Mouse (Mus musculus) erythroid progenitor cell, adult 5-6 weeks (primary cell): ENCODE results near the gene Sik1. TPM values are rescaled to one million over a fixed set of nuclear protein-coding genes. Genes with fewer than 3 reads are reported as not detected.

Experiments
- ATAC-seq: replicated peaks from 2 replicates; pipeline ENCODE4 v1.8.0; 2016; ENCODE audit warnings: moderate number of reproducible peaks, mild to moderate bottlenecking, moderate TSS enrichment, inconsistent platforms; ENCODE audit not compliant: poor library complexity, low FRiP score, severe bottlenecking
- total RNA-seq, 2 experiments: library from RNA; stranded (forward) in 1 of 2; stranded (reverse) in 1 of 2; fragments of 150-400 nt in 1 of 2; fragments of 186-747, 209-891 nt in 1 of 2; gene quantifications; 2 replicates each; pipeline versions ENCODE4 v1.2.3 to v1.2.4; 2015 to 2017; ENCODE audit warnings: low replicate concordance in 2 of 2

Gene Sik1
- total RNA-seq, 2 experiments from 2014 or later: 5.9 to 9.2 TPM

GRCm38 (mm10) chr17:31814848-31815247, 40.8 kb downstream of the Sik1 start:
- no peak for ATAC-seq

- no peak for ATAC-seq
Measured at GRCm38 (mm10) chr17:31813938-31814622, 41.5 kb downstream of the Sik1 start.

DNA sequence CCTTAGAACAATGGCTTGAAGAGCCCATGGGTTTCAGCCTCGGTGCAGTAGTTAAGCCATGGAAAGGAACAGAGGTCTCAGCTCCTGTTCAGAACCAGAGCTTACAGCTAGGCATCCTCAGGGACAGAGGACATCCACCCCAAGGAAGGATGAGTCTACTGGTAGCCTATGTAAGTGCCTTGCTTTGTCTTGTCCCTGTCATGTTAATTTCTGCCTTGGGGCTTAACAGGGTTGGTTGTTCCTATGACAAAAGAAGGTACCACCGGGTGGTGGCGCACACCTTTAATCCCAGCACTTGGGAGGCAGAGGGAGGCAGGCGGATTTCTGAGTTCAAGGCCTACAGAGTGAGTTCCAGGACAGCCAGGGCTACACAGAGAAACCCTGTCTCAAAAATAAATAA, 44.3 kb downstream of the Sik1 start:
- no peak for ATAC-seq

- ATAC-seq: no peak
Measured at GRCm38 (mm10) chr17:31809894-31810293, 45.7 kb downstream of the Sik1 start.

GRCm38 (mm10) chr17:31809136-31809535, 46.5 kb downstream of the Sik1 start:
- ATAC-seq: no peak

- no peak for ATAC-seq
Measured at GRCm38 (mm10) chr17:31808082-31808875, 47.3 kb downstream of the Sik1 start.

GRCm38 (mm10) chr17:31806496-31806895, 49.1 kb downstream of the Sik1 start:
- no peak for ATAC-seq

DNA sequence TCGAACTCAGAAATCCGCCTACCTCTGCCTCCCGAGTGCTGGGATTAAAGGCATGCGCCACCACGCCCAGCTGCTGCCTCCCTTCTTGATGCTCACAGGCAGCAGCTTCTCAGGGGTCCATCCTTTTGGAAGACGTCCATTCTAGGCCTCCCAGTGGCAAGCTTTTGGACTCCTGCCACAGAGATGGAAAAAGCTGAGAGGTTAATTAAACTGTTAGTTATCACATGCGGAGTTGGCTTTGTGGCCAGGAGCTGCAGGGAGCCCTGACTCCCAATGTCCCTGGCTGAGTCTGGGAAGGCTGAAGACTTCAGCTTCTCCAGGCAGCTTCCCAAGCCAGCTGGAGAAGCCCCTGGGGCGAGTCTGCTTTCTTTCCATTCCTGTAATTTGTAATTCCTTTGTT, 49.6 kb downstream of the Sik1 start:
- no peak for ATAC-seq

- ATAC-seq: no peak
Measured at GRCm38 (mm10) chr17:31805585-31805984, 50.0 kb downstream of the Sik1 start.

GRCm38 (mm10) chr17:31802272-31803017, 53.2 kb downstream of the Sik1 start:
- no peak for ATAC-seq

DNA sequence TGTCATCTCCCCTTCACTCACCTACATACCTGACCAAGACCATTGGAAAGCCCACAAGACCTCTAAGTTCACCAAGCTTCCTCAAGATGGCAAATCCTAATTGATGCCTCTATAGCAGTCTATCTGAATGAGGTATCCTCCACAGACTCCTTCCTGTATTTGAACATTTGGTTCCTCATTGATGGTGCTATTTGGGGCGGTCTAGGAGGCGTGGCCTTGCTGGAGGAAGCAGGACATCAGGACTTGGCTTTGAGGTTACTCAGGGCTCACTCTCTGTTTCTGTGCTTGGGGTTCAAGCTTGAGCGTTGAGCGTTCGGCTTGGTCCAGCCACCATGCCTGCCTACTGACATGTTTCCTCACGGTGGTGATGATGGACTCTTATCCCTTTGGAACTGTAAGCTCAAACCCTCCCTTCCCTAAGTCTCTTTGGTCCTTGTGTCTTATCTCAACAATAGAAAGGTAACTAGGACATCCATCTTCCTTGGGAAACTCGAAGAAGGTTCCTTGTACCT, 54.7 kb downstream of the Sik1 start:
- ATAC-seq: no peak

GRCm38 (mm10) chr17:31795893-31796292, 59.7 kb downstream of the Sik1 start:
- no peak for ATAC-seq

Other genes with a start within 250 kb of the Sik1 start
- gene Cbs, start 218.6 kb downstream of the Sik1 start, total RNA-seq (2015; ENCODE audit: low replicate concordance): not detected in 2 replicates
- gene Cbs, start 218.6 kb downstream of the Sik1 start, total RNA-seq (2017; ENCODE audit: low replicate concordance): not detected in 2 replicates
- gene U2af1, start 196.9 kb downstream of the Sik1 start, total RNA-seq (2015; ENCODE audit: low replicate concordance): 42.5 and 54.9 TPM in 2 replicates
- gene U2af1, start 196.9 kb downstream of the Sik1 start, total RNA-seq (2017; ENCODE audit: low replicate concordance): 122 and 151 TPM in 2 replicates
- not detected in 2 replicates for gene Cryaa, start 178.0 kb downstream of the Sik1 start, total RNA-seq (2015; ENCODE audit: low replicate concordance)
- gene Cryaa, start 178.0 kb downstream of the Sik1 start, total RNA-seq (2017; ENCODE audit: low replicate concordance): not detected in 2 replicates
- 4.0 and 8.8 TPM in 2 replicates for gene Rrp1b, start 180.3 kb upstream of the Sik1 start, total RNA-seq (2015; ENCODE audit: low replicate concordance)
- 1.5 and 5.4 TPM in 2 replicates for gene Rrp1b, start 180.3 kb upstream of the Sik1 start, total RNA-seq (2017; ENCODE audit: low replicate concordance)
- not detected in 2 replicates for gene Hsf2bp, start 180.5 kb upstream of the Sik1 start, total RNA-seq (2015; ENCODE audit: low replicate concordance)
- gene Hsf2bp, start 180.5 kb upstream of the Sik1 start, total RNA-seq (2017; ENCODE audit: low replicate concordance): not detected in 2 replicates